Mouse (Mus musculus): ENCODE results near the gene Enox1.

DNA sequence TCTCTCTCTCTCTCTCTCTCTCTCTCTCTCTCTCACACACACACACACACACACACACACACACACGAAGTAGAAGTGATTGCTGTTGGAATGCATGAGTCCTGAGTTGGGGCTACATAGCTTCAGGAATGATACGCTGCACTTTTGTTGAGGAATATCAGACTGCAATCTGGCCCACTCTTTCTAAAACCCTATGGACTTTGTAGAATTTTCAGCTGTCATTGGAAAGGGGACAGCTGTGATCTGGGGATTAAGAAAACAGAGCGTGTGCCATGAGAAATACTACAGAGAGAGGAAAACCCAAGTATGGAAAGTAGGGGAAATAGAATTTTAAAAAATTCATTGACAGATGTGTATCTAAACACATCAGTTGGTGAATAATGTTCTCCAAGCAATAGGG lies 482.1 kb downstream of the Enox1 start:
- TF ChIP-seq POLR2A (IDR thresholded peaks at IDR 0.05; ENCODE audit: borderline replicate concordance, control insufficient read depth, low read depth, low read length) (no peak), CTCF (IDR thresholded peaks at IDR 0.05; ENCODE audit: control insufficient read depth, insufficient read depth, low read length) (no peak)
